Mouse (Mus musculus) heart, postnatal 0 days (tissue): Measurements from ENCODE around the gene Slc25a27. TPM values are rescaled to one million over a fixed set of nuclear protein-coding genes. Genes with fewer than 3 reads are reported as not detected.

Source experiments
- ATAC-seq: fragments of 200-750 bp; cut with Nextera tagmentation; 2 replicates; pipeline ENCODE4 v1.8.0; 2017; ENCODE audit warnings: low read depth, moderate number of reproducible peaks, moderate library complexity; ENCODE audit not compliant: insufficient read depth
- DNase-seq: peaks from one replicate; pipeline ENCODE4 v3.0.0-alpha.2; 2016; ENCODE audit warnings: low spot score
- H3K27ac ChIP-seq: fragments of 300-500 bp; sonication (generic); 2 replicates; pipeline ENCODE4 v1.5.1; 2014; ENCODE audit warnings: low read depth, mild to moderate bottlenecking
- H3K27me3 ChIP-seq: fragments of 300-500 bp; sonication (generic); 2 replicates; pipeline ENCODE4 v1.6.1; 2014; ENCODE audit warnings: low read length, mixed read lengths; ENCODE audit not compliant: control insufficient read depth, insufficient read depth
- H3K36me3 ChIP-seq: fragments of 300-500 bp; sonication (generic); replicated peaks from 2 replicates; pipeline ENCODE4 v1.6.1; 2014; ENCODE audit warnings: low read length, mixed read lengths; ENCODE audit not compliant: control insufficient read depth, insufficient read depth
- H3K4me1 ChIP-seq: fragments of 300-500 bp; sonication (generic); 2 replicates; pipeline ENCODE4 v1.6.1; 2014; ENCODE audit warnings: antibody characterized with exemption; ENCODE audit not compliant: control insufficient read depth, insufficient read depth
- H3K4me2 ChIP-seq: fragments of 300-500 bp; sonication (generic); 2 replicates; pipeline ENCODE4 v1.6.1; 2014; ENCODE audit warnings: low read depth, mild to moderate bottlenecking, low read length, moderate library complexity
- H3K4me3 ChIP-seq: fragments of 300-500 bp; sonication (generic); 2 replicates; pipeline ENCODE4 v1.5.1; 2014; ENCODE audit warnings: low read depth, low read length
- H3K9ac ChIP-seq: fragments of 300-500 bp; sonication (generic); replicated peaks from 2 replicates; pipeline ENCODE4 v1.6.1; 2014; ENCODE audit warnings: low read depth, low read length, mixed read lengths
- H3K9me3 ChIP-seq: fragments of 300-500 bp; sonication (generic); replicated peaks from 2 replicates; pipeline ENCODE4 v1.6.1; 2016; ENCODE audit warnings: low read length; ENCODE audit not compliant: control insufficient read depth
- CTCF ChIP-seq: IDR thresholded peaks from 2 replicates; pipeline ENCODE4 v1.5.1; 2016; ENCODE audit warnings: antibody characterized with exemption, control low read depth, low read depth
- EP300 ChIP-seq: IDR thresholded peaks from 2 replicates; pipeline ENCODE4 v1.6.1; 2016; ENCODE audit warnings: antibody characterized with exemption, low read depth
- WGBS: fragments of 180-500 bp; shearing (Covaris S2); extraction: QIAGEN DNeasy Blood & Tissue Kit; methylation state at CpG from one replicate; pipeline ENCODE4 v1.1.7; 2014; 5-methylcytosine and 5-hydroxymethylcytosine counted together
- polyA plus RNA-seq: library from polyadenylated mRNA; unstranded; fragments of >200 nt; fragmentation: Nextera tagmentation; extraction: Ambion mirVana; gene quantifications from 2 replicates; pipeline ENCODE4 v1.2.1, GENCODE M21; 2015
- total RNA-seq: library from RNA; depleted of rRNA; stranded (reverse); fragments of >200 nt; gene quantifications from 2 replicates; pipeline ENCODE4 v1.2.3, GENCODE M21; 2014; ENCODE audit warnings: low replicate concordance

The Slc25a27 gene
- total and polyA plus RNA-seq, 2 experiments from 2014 or later = 7.8 to 7.9 TPM

DNA sequence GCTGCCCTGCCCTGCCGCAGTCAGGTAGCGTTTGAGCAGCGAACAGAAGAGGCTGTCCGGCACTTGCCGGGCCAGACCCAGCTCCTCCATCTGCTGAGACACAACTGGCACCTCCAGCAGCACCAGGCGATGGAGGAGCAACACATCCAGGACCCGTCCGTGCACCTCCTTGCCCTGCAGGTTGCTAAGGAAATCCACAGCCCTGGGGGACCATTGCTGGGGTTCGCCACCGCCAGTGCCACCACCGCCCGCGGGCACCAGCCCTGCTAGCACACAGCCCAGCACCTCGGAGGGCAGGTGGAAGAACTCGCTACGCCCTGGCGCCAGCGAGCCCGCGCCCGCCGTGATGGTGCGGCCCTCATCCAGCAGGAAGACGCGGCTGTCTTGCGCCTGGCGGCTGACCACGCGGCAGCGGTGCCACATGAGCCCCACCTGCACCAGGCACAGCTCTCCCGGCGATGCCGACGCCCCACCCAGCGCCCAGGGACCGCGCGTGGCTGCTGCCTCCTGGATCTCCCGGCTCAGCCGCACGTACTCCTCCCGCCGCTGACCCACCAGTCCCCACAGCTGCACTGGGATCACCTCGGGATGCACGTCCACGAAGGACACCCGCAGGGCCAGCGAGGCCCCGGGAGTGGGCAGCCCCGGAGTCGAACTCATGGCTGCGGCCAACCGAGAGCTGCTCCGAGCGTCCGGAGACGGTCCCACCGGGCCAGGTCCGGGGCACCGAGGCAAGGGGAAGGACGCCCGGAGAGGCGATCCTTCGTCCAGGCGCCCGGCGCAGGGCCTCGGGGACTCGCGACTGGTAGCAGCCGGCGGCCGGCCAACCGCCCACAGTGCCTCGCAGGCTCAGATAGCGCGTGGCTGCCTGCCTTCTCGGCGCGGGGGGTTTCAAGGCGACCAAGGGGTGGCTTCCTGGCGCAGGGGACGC lies 37.3 kb downstream of the Slc25a27 start, which contains the start of gene Tdrd6:
TSS of gene Tdrd6 (minus strand) at position 804 of the 931 bp plus-strand sequence.
- ATAC-seq (peak; percentile 30; the same call in 1 of the 2 replicates), DNase-seq (no peak)
- Histone ChIP-seq H3K4me1 (peaks cover 8% of the 10 kb centered on the region; the same call in 1 of the 2 replicates), H3K9me3 (no peaks in the 10 kb centered on the region), H3K4me2 (peak within 1 kb of the TSS; percentile 58), H3K9ac (0 out of 2 replicates have a peak within 1 kb of the TSS, but pooled peaks have one; percentile 3), H3K27ac (no peak within 1 kb of the TSS), H3K4me3 (peak within 1 kb of the TSS; percentile 39), H3K36me3 (no peaks in the 10 kb centered on the region), H3K27me3 (peaks cover 48% of the 10 kb centered on the region)
- TF ChIP-seq CTCF (no peak), EP300 (no peak)
- WGBS = 6% methylated on average over 75 of the region's 83 CpGs

DNA sequence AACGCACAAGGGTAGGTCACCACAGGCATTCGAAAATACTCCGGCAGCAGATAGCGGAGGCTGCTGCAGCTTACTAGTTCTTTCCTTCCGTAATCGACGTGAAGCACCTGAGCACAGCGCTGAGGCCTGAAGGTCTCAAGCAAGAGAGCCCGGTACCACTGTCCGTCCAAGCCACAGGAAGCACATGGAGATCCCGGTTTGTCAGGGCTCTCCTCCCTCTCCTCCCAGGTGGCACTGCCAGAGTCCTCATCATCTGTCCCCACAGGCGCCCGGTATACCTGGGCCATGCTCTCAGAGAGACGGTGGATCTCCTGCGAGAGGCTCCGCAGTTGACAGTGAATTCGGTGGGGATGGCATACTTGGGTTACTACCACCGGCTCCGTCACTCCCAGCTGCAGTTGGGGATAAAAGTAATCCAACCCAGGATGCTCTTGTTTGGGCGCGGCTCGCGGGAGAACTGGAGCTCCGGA lies 38.0 kb downstream of the Slc25a27 start:
- H3K36me3 ChIP-seq = no peaks in the 10 kb centered on the region
- no peak overlapping the region for H3K27ac ChIP-seq
- no peak for ATAC-seq
- peak overlapping the region; percentile 39; the same call in 1 of the 2 replicates for H3K4me3 ChIP-seq
- no peak for DNase-seq
- 26% methylated on average over 24 of the region's 24 CpGs for WGBS
- H3K9ac ChIP-seq = no peak overlapping the region
- no peaks in the 10 kb centered on the region for H3K9me3 ChIP-seq
- peaks cover 8% of the 10 kb centered on the region; the same call in 1 of the 2 replicates for H3K4me1 ChIP-seq
- TF ChIP-seq EP300 = no peak
- no peak for TF ChIP-seq CTCF
- H3K4me2 ChIP-seq = peak overlapping the region; percentile 58
- peaks cover 48% of the 10 kb centered on the region for H3K27me3 ChIP-seq

DNA sequence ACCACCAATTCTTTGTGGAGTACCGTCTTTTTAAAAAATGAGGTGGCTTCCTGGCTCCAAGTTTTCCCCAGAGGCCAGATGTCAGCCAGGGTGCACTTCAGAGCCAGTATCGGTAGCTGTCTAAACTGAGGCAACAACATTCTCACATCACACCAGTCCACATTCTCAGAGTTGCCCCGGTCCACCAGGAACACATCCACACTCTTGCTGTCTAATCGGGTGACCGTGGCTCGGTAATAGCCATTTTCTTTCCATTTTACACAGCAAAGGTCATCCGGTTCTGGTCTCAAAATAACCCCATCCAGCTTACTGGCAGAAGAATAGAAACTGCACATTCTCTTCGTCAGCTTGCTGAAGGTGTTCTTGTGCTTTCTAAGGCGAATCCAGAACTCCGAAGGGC lies 38.8 kb downstream of the Slc25a27 start:
- WGBS = 82% methylated on average over 10 of the region's 10 CpGs

DNA sequence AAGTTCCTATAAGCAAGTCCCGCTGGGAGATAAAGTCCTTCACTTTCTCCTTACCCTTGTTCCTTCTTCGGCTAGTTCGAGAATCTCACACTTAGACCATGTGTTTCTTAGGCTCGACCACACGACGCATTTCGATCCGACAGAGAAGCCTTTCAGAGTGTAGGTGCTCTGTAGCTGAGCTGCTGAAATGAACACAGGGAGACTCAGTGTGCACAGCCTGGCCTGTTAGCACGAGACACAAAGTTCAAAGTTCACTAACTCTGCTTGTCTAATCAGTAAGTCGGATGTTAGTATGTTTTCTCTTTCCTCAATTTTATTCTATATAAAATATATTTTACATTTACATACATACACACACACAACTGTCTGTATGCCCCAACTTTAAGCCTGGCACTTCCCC lies 44.9 kb downstream of the Slc25a27 start:
- H3K4me2 ChIP-seq = no peak overlapping the region

More for the DNA sequence above, 38.8 kb downstream of the Slc25a27 start:
- peaks cover 8% of the 10 kb centered on the region; the same call in 1 of the 2 replicates for H3K4me1 ChIP-seq
- DNase-seq (no peak), ATAC-seq (no peak)
- H3K9me3 ChIP-seq = no peaks in the 10 kb centered on the region
- no peak overlapping the region for H3K4me2 ChIP-seq
- no peaks in the 10 kb centered on the region for H3K36me3 ChIP-seq
- no peak overlapping the region for H3K27ac ChIP-seq
- TF ChIP-seq EP300 (no peak), CTCF (no peak)
- no peak overlapping the region for H3K4me3 ChIP-seq
- no peak overlapping the region for H3K9ac ChIP-seq
- H3K27me3 ChIP-seq = peaks cover 48% of the 10 kb centered on the region

DNA sequence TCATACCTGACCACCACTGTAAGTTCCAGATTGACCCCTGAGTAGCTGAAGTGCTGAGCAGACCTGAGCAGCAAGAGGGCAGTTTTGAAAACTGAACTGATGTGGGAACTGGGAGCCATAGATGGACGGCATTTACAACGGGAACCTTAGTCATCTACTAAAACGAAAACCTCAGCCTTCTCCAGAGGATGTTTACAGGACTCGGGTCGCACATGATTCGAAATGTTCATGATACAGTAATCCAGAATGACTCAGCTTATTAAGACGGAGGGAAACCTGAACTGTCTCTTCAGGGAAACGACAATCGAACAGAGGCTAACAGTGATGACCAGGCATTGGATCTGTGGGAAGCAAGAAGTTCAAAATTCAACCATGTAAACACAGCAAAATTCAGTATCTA lies 47.9 kb downstream of the Slc25a27 start:
- Histone ChIP-seq H3K27ac (no peak overlapping the region), H3K4me1 (no peaks in the 10 kb centered on the region), H3K4me3 (no peak overlapping the region), H3K9me3 (no peaks in the 10 kb centered on the region), H3K4me2 (no peak overlapping the region), H3K27me3 (no peaks in the 10 kb centered on the region), H3K9ac (no peak overlapping the region), H3K36me3 (no peaks in the 10 kb centered on the region)
- ATAC-seq (no peak), DNase-seq (no peak)
- 83% methylated on average over 9 of the region's 9 CpGs for WGBS
- TF ChIP-seq EP300 = no peak
- no peak for TF ChIP-seq CTCF

More for the DNA sequence above, 44.9 kb downstream of the Slc25a27 start:
- H3K36me3 ChIP-seq = no peaks in the 10 kb centered on the region
- peaks cover 10% of the 10 kb centered on the region; the same call in 1 of the 2 replicates for H3K27me3 ChIP-seq
- no peak for ATAC-seq
- DNase-seq = no peak
- TF ChIP-seq EP300 (no peak), CTCF (no peak)
- H3K4me1 ChIP-seq = no peaks in the 10 kb centered on the region
- H3K27ac ChIP-seq = no peak overlapping the region
- H3K9me3 ChIP-seq = no peaks in the 10 kb centered on the region
- no peak overlapping the region for H3K9ac ChIP-seq
- WGBS = 83% methylated on average over 10 of the region's 10 CpGs
- H3K4me3 ChIP-seq = no peak overlapping the region
